ENCODE assay signal across 28 mouse cellular contexts in the genomic region with DNA sequence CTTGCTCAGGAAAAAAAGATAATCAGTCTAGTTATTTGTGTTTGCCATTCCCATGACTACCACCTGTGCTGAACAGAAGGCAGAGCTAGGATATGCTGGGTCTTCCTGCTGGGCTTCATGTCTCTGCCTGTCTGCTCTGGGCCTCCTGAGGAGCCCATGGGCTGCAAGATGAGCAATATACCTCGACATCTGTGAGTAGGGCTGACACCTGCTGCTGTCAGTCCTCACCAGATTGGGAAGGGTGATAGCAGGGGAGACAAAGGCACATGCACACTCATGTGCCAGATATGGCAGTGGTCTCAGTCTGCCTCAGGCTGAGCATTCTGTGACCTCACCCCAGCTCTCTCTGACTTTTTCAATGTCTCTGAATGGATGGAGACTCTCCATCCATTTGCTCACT. TPM values are rescaled to one million over a fixed set of nuclear protein-coding genes. Genes with fewer than 3 reads are reported as not detected.
"Had no signal": no experiment of that assay in that cellular context is flagged by ENCODE, and none has a peak within 500 bp of the region (broad histone marks: within the 10 kb centered on the region; RNA-seq: fewer than 3 reads in every experiment).

No protein-coding gene starts in this region.

- H3K4me2 ChIP-seq: limb, embryonic 13.5 days; liver, embryonic 12.5 days; liver, embryonic 15.5 days; lung, embryonic 15.5 days; midbrain, embryonic 11.5 days; neural tube, embryonic 12.5 days; neural tube, embryonic 15.5 days had no signal

- H3K36me3 ChIP-seq: limb, embryonic 10.5 days; limb, embryonic 13.5 days; liver, embryonic 12.5 days; liver, embryonic 15.5 days; lung, embryonic 15.5 days; neural tube, embryonic 12.5 days; neural tube, embryonic 15.5 days had no signal

- H3K4me3 ChIP-seq: limb, embryonic 10.5 days; limb, embryonic 13.5 days; liver, embryonic 12.5 days; liver, embryonic 15.5 days; lung, embryonic 15.5 days; neural tube, embryonic 12.5 days; neural tube, embryonic 15.5 days had no signal

- H3K27me3 ChIP-seq: liver, embryonic 15.5 days; lung, embryonic 15.5 days; neural tube, embryonic 12.5 days; neural tube, embryonic 15.5 days had no signal

- DNase-seq: kidney, adult 18-20 months; kidney, adult 9 months; kidney, postnatal 14 days; kidney, postnatal 4 days; liver; lung, adult 18-20 months; lung, postnatal 10 days; lung, postnatal 4 days; midbrain, embryonic 14.5 days; right cerebral cortex, adult 18-20 months; right cerebral cortex, postnatal 14 days; right cerebral cortex, postnatal 4 days; thymus, postnatal 25 days had no signal

RNA-seq across cellular contexts. Expression of a gene that starts 17.7 kb away (rescaled TPM):
- total RNA-seq: megakaryocyte progenitor cell, adult 5-6 weeks; megakaryocyte-erythroid progenitor cell, adult 5-6 weeks had no signal
- polyA plus RNA-seq: limb, embryonic 10.5 days; liver, embryonic 12.5 days; liver, embryonic 15.5 days had no signal

RNA-seq across cellular contexts. Expression of a gene that starts 26.1 kb away (rescaled TPM):
- total RNA-seq: layer of hippocampus, adult 18-20 months; left cerebral cortex, postnatal 25 days; megakaryocyte progenitor cell, adult 5-6 weeks; megakaryocyte-erythroid progenitor cell, adult 5-6 weeks had no signal
- polyA plus RNA-seq: liver, embryonic 12.5 days; liver, embryonic 15.5 days; lung, embryonic 15.5 days; midbrain, embryonic 14.5 days; stomach, embryonic 14.5 days had no signal

RNA-seq across cellular contexts. Expression of a gene that starts 51.1 kb away (rescaled TPM):
- total RNA-seq: layer of hippocampus, adult 18-20 months; left cerebral cortex, adult 18-20 months; left cerebral cortex, postnatal 25 days; megakaryocyte progenitor cell, adult 5-6 weeks; megakaryocyte-erythroid progenitor cell, adult 5-6 weeks had no signal
- polyA plus RNA-seq: limb, embryonic 10.5 days; liver, embryonic 12.5 days; liver, embryonic 15.5 days; midbrain, embryonic 11.5 days; midbrain, embryonic 14.5 days; midbrain, postnatal 0 days; neural tube, embryonic 12.5 days; stomach, embryonic 14.5 days had no signal
